Mouse (Mus musculus) MEL (cell line): Measurements from ENCODE around the gene Lrp11. TPM values are rescaled to one million over a fixed set of nuclear protein-coding genes. Genes with fewer than 3 reads are reported as not detected.

ENCODE experiments used
- DNase-seq: peaks from one replicate; pipeline ENCODE4 v3.0.0; 2011; ENCODE audit warnings: low read depth, low spot score
- H3K27ac ChIP-seq: 2 replicates; pipeline ENCODE4 v1.5.1; 2012; ENCODE audit warnings: low read depth, mild to moderate bottlenecking, control low read depth, low read length, moderate library complexity; ENCODE audit not compliant: control insufficient read depth
- H3K27me3 ChIP-seq, 2 experiments: fragments of 150-350 bp in 1 of 2; sonication (generic) in 1 of 2; 2 replicates each; pipeline ENCODE4 v1.6.1; 2012; ENCODE audit warnings: low read length in 2 of 2, mild to moderate bottlenecking in 2 of 2, improper control_type of control experiment in 1 of 2, moderate library complexity in 1 of 2; ENCODE audit not compliant: insufficient read depth in 2 of 2, control insufficient read depth in 1 of 2
- H3K36me3 ChIP-seq, 2 experiments: 2 replicates each; pipeline ENCODE4 v1.6.1; 2012 to 2014; ENCODE audit warnings: low read length in 2 of 2, improper control_type of control experiment in 1 of 2, inconsistent platforms in 1 of 2, mild to moderate bottlenecking in 1 of 2; ENCODE audit not compliant: insufficient read depth in 2 of 2, control insufficient read depth in 1 of 2
- H3K4me1 ChIP-seq, 2 experiments: fragments of 150-350 bp in 1 of 2; sonication (generic) in 1 of 2; 2 replicates each; pipeline ENCODE4 v1.6.1; 2012; ENCODE audit warnings: low read length in 2 of 2, improper control_type of control experiment in 1 of 2, mild to moderate bottlenecking in 1 of 2; ENCODE audit not compliant: insufficient read depth in 2 of 2, control insufficient read depth in 1 of 2
- H3K4me3 ChIP-seq, 2 experiments: fragments of 150-350 bp in 1 of 2; sonication (generic) in 1 of 2; 2 replicates each; pipeline ENCODE4 v1.5.1; 2012; ENCODE audit warnings: low read depth in 2 of 2, low read length in 2 of 2, mild to moderate bottlenecking in 2 of 2, moderate library complexity in 2 of 2, control low read depth in 1 of 2, improper control_type of control experiment in 1 of 2; ENCODE audit not compliant: control insufficient read depth in 1 of 2, insufficient read depth in 1 of 2
- H3K79me2 ChIP-seq: 2 replicates; pipeline ENCODE4 v1.6.1; 2012; ENCODE audit warnings: mild to moderate bottlenecking, low read length, moderate library complexity; ENCODE audit not compliant: control insufficient read depth, poor library complexity, insufficient read depth
- H3K9ac ChIP-seq: 2 replicates; pipeline ENCODE4 v1.6.1; 2012; ENCODE audit warnings: low read depth, mild to moderate bottlenecking, control low read depth, low read length, moderate library complexity; ENCODE audit not compliant: control insufficient read depth, poor library complexity, severe bottlenecking
- H3K9me3 ChIP-seq: fragments of 150-350 bp; sonication (generic); replicated peaks from 2 replicates; pipeline ENCODE4 v1.6.1; 2012; ENCODE audit warnings: mild to moderate bottlenecking, low read length, improper control_type of control experiment, moderate library complexity; ENCODE audit not compliant: insufficient read depth
- EP300 ChIP-seq, 2 experiments: IDR thresholded peaks; 2 replicates each; pipeline ENCODE4 v1.6.1; 2011; ENCODE audit warnings: improper control_type of control experiment in 2 of 2, low read length in 2 of 2, low read depth in 1 of 2, mild to moderate bottlenecking in 1 of 2
- GABPA ChIP-seq: IDR thresholded peaks from 2 replicates; pipeline ENCODE4 v1.6.1; 2012; ENCODE audit warnings: low read depth, mild to moderate bottlenecking, inconsistent platforms, low read length, improper control_type of control experiment, moderate library complexity
- GATA1 ChIP-seq: IDR thresholded peaks from 2 replicates; pipeline ENCODE4 v1.6.1; 2011; ENCODE audit warnings: low read depth, low read length, improper control_type of control experiment
- JUND ChIP-seq: IDR thresholded peaks from 2 replicates; pipeline ENCODE4 v1.6.1; 2011; ENCODE audit warnings: low read depth, mild to moderate bottlenecking, improper control_type of control experiment, low read length
- KAT2A ChIP-seq: conservative IDR thresholded peaks from 2 replicates; pipeline ENCODE4 v1.6.1; 2012; ENCODE audit warnings: low read depth, low read length, improper control_type of control experiment, inconsistent platforms
- MAX ChIP-seq: IDR thresholded peaks from 2 replicates; pipeline ENCODE4 v1.6.1; 2011; ENCODE audit warnings: low read length, improper control_type of control experiment
- MXI1 ChIP-seq: IDR thresholded peaks from 2 replicates; pipeline ENCODE4 v1.6.1; 2011; ENCODE audit warnings: mild to moderate bottlenecking, low read depth, low read length, improper control_type of control experiment
- NELFE ChIP-seq: IDR thresholded peaks from 2 replicates; pipeline ENCODE4 v1.6.1; 2011; ENCODE audit warnings: low read depth, low read length, improper control_type of control experiment
- POLR2AphosphoS2 ChIP-seq: IDR thresholded peaks from 2 replicates; pipeline ENCODE4 v1.6.1; 2011; ENCODE audit warnings: low read length, improper control_type of control experiment
- POLR2AphosphoS5 ChIP-seq: IDR thresholded peaks from 2 replicates; pipeline ENCODE4 v1.6.1; 2012; ENCODE audit warnings: low read depth, borderline replicate concordance, mild to moderate bottlenecking, inconsistent platforms, low read length, moderate library complexity, mixed read lengths
- RAD21 ChIP-seq: IDR thresholded peaks from 2 replicates; pipeline ENCODE4 v1.6.1; 2011; ENCODE audit warnings: mild to moderate bottlenecking, low read depth, low read length, improper control_type of control experiment
- SIN3A ChIP-seq: IDR thresholded peaks from 2 replicates; pipeline ENCODE4 v1.6.1; 2012; ENCODE audit warnings: low read length, improper control_type of control experiment, inconsistent platforms
- TAL1 ChIP-seq: IDR thresholded peaks from 2 replicates; pipeline ENCODE4 v1.6.1; 2012; ENCODE audit warnings: mild to moderate bottlenecking, inconsistent platforms, low read length, moderate library complexity, mixed read lengths
- TCF12 ChIP-seq: IDR thresholded peaks from 2 replicates; pipeline ENCODE4 v1.6.1; 2014; ENCODE audit warnings: low read depth, mild to moderate bottlenecking, inconsistent platforms, low read length, improper control_type of control experiment, moderate library complexity
- USF1 ChIP-seq: IDR thresholded peaks from 2 replicates; pipeline ENCODE4 v1.6.1; 2014; ENCODE audit warnings: low read depth, mild to moderate bottlenecking, inconsistent platforms, low read length, improper control_type of control experiment, moderate library complexity
- USF2 ChIP-seq, 2 experiments: IDR thresholded peaks; 2 replicates each; pipeline ENCODE4 v1.6.1; 2011 to 2012; ENCODE audit warnings: improper control_type of control experiment in 2 of 2, low read length in 2 of 2, borderline replicate concordance in 1 of 2, inconsistent platforms in 1 of 2, low read depth in 1 of 2, mild to moderate bottlenecking in 1 of 2; ENCODE audit not compliant: insufficient read depth in 1 of 2
- ZNF384 ChIP-seq: IDR thresholded peaks from 2 replicates; pipeline ENCODE4 v1.6.1; 2012; ENCODE audit warnings: low read depth, mild to moderate bottlenecking, inconsistent platforms, low read length, improper control_type of control experiment
- polyA plus RNA-seq, 2 experiments: library from polyadenylated mRNA; stranded (reverse) in 1 of 2; unstranded in 1 of 2; fragments of >175 nt in 1 of 2; fragments of >200 nt in 1 of 2; gene quantifications; 2 replicates each; pipeline versions ENCODE4 v1.2.1 to v1.2.4; 2012; ENCODE audit warnings: low replicate concordance in 2 of 2, low read depth in 1 of 2; ENCODE audit not compliant: insufficient read length in 2 of 2, insufficient read depth in 1 of 2, missing spikeins in 1 of 2
- total RNA-seq: library from RNA; depleted of rRNA; stranded (reverse); fragments of 300-350 nt; gene quantifications from 2 replicates; pipeline ENCODE4 v1.2.3, GENCODE M21; 2012

The Lrp11 gene
- total and polyA plus RNA-seq, 3 experiments, result 0.92 to 1.0 TPM; not detected in 1

- Histone ChIP-seq H3K27me3 (peaks cover 2 to 10% of the 10 kb centered on the region in 2 experiments; a peak in 3 of 4 replicates), H3K27ac (no peak overlapping the region), H3K9me3 (no peaks in the 10 kb centered on the region), H3K9ac (no peak overlapping the region), H3K4me3 (no peak overlapping the region), H3K4me1 (no peaks in the 10 kb centered on the region), H3K79me2 (no peaks in the 10 kb centered on the region), H3K36me3 (no peaks in the 10 kb centered on the region)
- TF ChIP-seq ZNF384, result no peak
- no peak for TF ChIP-seq USF2 (IDR thresholded peaks at IDR 0.05; ENCODE audit: borderline replicate concordance in 1 of 2, insufficient read depth in 1 of 2, low read depth in 1 of 2, low read length in 2 of 2)
- TF ChIP-seq MAX, result no peak
- TF ChIP-seq MXI1, result no peak
- no peak for TF ChIP-seq SIN3A
- no peak for TF ChIP-seq POLR2AphosphoS2
- no peak for TF ChIP-seq TAL1
- no peak for TF ChIP-seq TCF12
- TF ChIP-seq JUND, result no peak
- no peak for TF ChIP-seq GABPA
- TF ChIP-seq EP300 (IDR thresholded peaks at IDR 0.05; ENCODE audit: low read depth in 1 of 2, low read length in 2 of 2), result no peak
- TF ChIP-seq GATA1, result no peak
- no peak for TF ChIP-seq POLR2AphosphoS5
- TF ChIP-seq NELFE, result no peak
- no peak for TF ChIP-seq USF1
- no peak for TF ChIP-seq RAD21
- TF ChIP-seq KAT2A, result no peak
- DNase-seq, result no peak
Measured at GRCm38 (mm10) chr10:7582157-7582890, 7.3 kb upstream of the Lrp11 start.

GRCm38 (mm10) chr10:7582891-7583557 lies 6.6 kb upstream of the Lrp11 start:
- H3K4me3 ChIP-seq, result no peak overlapping the region
- no peaks in the 10 kb centered on the region for H3K79me2 ChIP-seq
- H3K9ac ChIP-seq, result no peak overlapping the region
- no peak for DNase-seq
- peak; percentile 16; the same call in 1 of the 2 replicates for TF ChIP-seq USF1
- TF ChIP-seq MXI1, result no peak
- no peaks in the 10 kb centered on the region for H3K4me1 ChIP-seq
- peaks cover 2 to 10% of the 10 kb centered on the region in 2 experiments; a peak in 3 of 4 replicates for H3K27me3 ChIP-seq
- H3K36me3 ChIP-seq, result no peaks in the 10 kb centered on the region
- no peaks in the 10 kb centered on the region for H3K9me3 ChIP-seq
- no peak overlapping the region for H3K27ac ChIP-seq
